Mouse (Mus musculus): ENCODE measurements around the gene Polr2l. TPM values are rescaled to one million over a fixed set of nuclear protein-coding genes. Genes with fewer than 3 reads are reported as not detected.

Polr2l gene
- polyA plus RNA-seq, 1 experiment = 20.5 TPM

DNA sequence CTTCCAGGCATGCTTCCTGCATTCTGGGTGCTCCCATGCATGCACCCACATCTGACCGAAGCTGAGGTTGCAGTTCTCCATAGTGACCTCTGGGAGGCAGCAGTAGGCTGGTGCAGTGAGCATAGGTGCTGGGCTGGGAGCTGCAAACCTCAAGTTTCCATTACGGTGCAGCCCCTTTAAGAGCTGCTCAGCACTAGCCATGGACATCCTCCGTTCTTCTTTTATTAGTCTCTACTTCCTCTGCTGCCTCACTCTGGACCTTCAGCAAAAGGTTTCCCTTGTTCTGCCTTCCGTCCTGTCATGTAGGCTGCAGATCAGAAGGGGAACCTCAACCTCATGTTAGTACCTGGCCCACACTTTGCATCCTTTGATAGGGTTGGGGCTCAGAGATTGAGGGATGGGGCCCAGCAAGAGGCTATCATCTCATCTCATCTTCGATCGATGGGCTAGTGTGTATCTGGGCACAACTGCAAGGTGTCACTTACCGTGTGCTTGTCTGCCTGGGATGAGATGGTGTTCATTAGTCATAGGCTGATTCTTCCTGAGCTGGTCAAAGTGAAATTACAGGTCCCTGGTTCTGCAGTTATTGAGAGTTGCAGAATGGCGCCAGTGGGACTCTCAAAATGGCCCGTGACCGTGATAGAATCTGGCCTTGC is 6.0 kb upstream of the Polr2l start:
- Histone ChIP-seq H3K36me3 (ENCODE audit: control insufficient read depth, insufficient read depth, low read length) (no peaks in the 10 kb centered on the region), H3K27me3 (ENCODE audit: control insufficient read depth, insufficient read depth, low read length) (peaks cover 9% of the 10 kb centered on the region; the same call in 1 of the 2 replicates), H3K4me1 (ENCODE audit: control insufficient read depth, insufficient read depth, insufficient read length) (peaks cover 17% of the 10 kb centered on the region), H3K4me3 (ENCODE audit: extremely low read depth, insufficient read depth, insufficient read length) (peak overlapping the region; percentile 45; the same call in 1 of the 2 replicates), H3K27ac (ENCODE audit: insufficient read depth, low read length) (peak overlapping the region; percentile 2; the same call in 1 of the 2 replicates)
- peak; percentile 73 to 84 for DNase-seq (ENCODE audit: low read depth in 1 of 2, low spot score in 2 of 2)
- WGBS = 6% methylated on average over 10 of the region's 10 CpGs
- TF ChIP-seq POLR2A (IDR thresholded peaks at IDR 0.05; ENCODE audit: low read depth, low read length) (no peak), CTCF (IDR thresholded peaks at IDR 0.05; ENCODE audit: extremely low read depth, insufficient read depth, insufficient read length, insufficient replicate concordance) (peak; percentile 91; the same call in 1 of the 2 replicates)

DNA sequence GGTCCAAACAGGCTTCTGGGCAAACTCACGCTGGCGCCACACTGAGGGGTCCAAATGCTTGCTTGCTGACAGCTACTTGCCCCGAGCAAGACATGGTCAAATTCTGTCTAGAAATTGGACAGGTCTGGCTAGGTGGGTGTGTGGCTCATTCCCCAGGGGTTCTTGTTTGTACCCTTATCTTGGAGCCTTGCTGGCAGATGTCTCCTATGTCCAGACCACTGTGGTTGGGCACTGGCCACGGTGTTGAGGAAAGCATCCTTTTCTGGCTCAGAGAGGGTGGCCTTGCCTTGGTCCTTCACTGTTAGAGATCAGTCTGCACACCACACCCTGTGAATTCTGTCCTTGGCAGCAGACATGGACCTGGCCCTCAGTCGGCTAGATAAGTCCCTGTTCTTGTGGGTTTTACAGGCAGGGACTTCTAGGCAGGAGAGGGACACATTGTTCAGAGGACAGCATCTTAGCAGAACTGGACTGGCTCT is 3.4 kb upstream of the Polr2l start:
- 13% methylated on average over 5 of the region's 5 CpGs for WGBS
- Histone ChIP-seq H3K4me3 (ENCODE audit: extremely low read depth, insufficient read depth, insufficient read length) (no peak overlapping the region), H3K36me3 (ENCODE audit: control insufficient read depth, insufficient read depth, low read length) (no peaks in the 10 kb centered on the region), H3K27me3 (ENCODE audit: control insufficient read depth, insufficient read depth, low read length) (peaks cover 14% of the 10 kb centered on the region), H3K27ac (ENCODE audit: insufficient read depth, low read length) (peak overlapping the region; percentile 25; the same call in 1 of the 2 replicates), H3K4me1 (ENCODE audit: control insufficient read depth, insufficient read depth, insufficient read length) (peaks cover 23% of the 10 kb centered on the region)
- TF ChIP-seq POLR2A (IDR thresholded peaks at IDR 0.05; ENCODE audit: low read depth, low read length) (no peak), CTCF (IDR thresholded peaks at IDR 0.05; ENCODE audit: extremely low read depth, insufficient read depth, insufficient read length, insufficient replicate concordance) (no peak)
- no peak for DNase-seq (ENCODE audit: low read depth in 1 of 2, low spot score in 2 of 2)

DNA sequence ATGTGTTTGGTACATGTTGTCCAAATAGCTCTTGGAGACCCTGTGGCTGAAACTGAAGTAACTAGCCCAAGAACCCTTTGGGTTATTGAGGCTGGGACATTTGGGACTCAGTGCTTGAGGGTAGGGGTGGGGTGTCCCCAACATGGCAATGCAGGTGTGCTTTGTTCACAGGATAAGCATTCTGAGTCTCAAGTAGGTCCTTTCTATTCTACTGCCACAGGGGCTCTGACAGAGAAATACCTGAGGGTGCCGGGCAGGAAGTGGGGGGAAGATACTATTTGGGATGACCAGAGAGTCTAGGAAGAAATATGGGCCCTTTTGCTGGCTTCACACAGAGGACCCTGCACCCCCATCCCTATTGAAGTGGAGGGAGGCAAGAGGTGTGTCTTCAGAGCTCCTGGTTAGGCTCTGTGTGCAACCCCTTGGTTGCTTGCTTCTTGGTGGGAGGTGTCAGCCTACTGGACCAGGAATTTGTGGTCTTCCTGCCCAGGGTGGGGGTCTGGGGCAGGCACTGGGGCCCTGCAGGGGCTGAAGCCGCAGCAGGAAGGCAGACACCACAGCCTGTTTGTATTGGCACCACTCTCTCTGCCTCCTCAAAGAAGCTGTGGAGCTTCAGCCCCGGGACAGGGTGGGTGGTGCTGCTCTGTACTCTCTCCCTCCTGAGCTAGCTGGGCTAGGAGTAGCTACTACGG is 2.8 kb upstream of the Polr2l start:
- DNase-seq (ENCODE audit: low read depth in 1 of 2, low spot score in 2 of 2) = no peak
- peaks cover 23% of the 10 kb centered on the region for H3K4me1 ChIP-seq (ENCODE audit: control insufficient read depth, insufficient read depth, insufficient read length)
- peaks cover 14% of the 10 kb centered on the region for H3K27me3 ChIP-seq (ENCODE audit: control insufficient read depth, insufficient read depth, low read length)
- TF ChIP-seq POLR2A (IDR thresholded peaks at IDR 0.05; ENCODE audit: low read depth, low read length) (no peak), CTCF (IDR thresholded peaks at IDR 0.05; ENCODE audit: extremely low read depth, insufficient read depth, insufficient read length, insufficient replicate concordance) (no peak)
- H3K36me3 ChIP-seq (ENCODE audit: control insufficient read depth, insufficient read depth, low read length) = no peaks in the 10 kb centered on the region
- WGBS = 9% methylated on average over 4 of the region's 4 CpGs
- H3K27ac ChIP-seq (ENCODE audit: insufficient read depth, low read length) = peak overlapping the region; percentile 91; the same call in 1 of the 2 replicates
- no peak overlapping the region for H3K4me3 ChIP-seq (ENCODE audit: extremely low read depth, insufficient read depth, insufficient read length)

DNA sequence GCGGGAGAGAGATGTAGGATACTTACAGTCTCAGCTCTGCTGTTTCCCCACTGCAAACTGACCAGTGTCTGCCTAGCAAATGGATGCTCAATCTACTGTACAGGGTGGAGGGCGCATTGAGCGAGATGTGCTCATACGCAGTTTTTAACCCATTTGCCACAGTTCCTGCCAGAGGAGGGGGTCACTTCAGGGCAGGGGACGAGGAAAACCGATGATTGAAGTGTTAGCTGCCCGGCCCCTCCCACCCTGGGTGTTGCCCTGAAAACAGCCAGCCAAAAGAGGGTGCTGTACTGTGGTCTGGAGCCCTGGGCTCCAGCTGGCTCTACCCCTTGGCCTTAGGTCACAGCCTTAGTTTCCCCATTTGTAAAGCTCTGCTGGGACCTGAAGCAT is 2.0 kb upstream of the Polr2l start:
- Histone ChIP-seq H3K4me3 (ENCODE audit: extremely low read depth, insufficient read depth, insufficient read length) (peak overlapping the region; percentile 3; the same call in 1 of the 2 replicates), H3K27me3 (ENCODE audit: control insufficient read depth, insufficient read depth, low read length) (peaks cover 9% of the 10 kb centered on the region), H3K4me1 (ENCODE audit: control insufficient read depth, insufficient read depth, insufficient read length) (peaks cover 16% of the 10 kb centered on the region), H3K36me3 (ENCODE audit: control insufficient read depth, insufficient read depth, low read length) (peaks cover 3% of the 10 kb centered on the region), H3K27ac (ENCODE audit: insufficient read depth, low read length) (peak overlapping the region; percentile 91)
- 5% methylated on average over 7 of the region's 7 CpGs for WGBS
- DNase-seq (ENCODE audit: low read depth in 1 of 2, low spot score in 2 of 2) = no peak
- TF ChIP-seq CTCF (IDR thresholded peaks at IDR 0.05; ENCODE audit: extremely low read depth, insufficient read depth, insufficient read length, insufficient replicate concordance) (no peak), POLR2A (IDR thresholded peaks at IDR 0.05; ENCODE audit: low read depth, low read length) (no peak)

DNA sequence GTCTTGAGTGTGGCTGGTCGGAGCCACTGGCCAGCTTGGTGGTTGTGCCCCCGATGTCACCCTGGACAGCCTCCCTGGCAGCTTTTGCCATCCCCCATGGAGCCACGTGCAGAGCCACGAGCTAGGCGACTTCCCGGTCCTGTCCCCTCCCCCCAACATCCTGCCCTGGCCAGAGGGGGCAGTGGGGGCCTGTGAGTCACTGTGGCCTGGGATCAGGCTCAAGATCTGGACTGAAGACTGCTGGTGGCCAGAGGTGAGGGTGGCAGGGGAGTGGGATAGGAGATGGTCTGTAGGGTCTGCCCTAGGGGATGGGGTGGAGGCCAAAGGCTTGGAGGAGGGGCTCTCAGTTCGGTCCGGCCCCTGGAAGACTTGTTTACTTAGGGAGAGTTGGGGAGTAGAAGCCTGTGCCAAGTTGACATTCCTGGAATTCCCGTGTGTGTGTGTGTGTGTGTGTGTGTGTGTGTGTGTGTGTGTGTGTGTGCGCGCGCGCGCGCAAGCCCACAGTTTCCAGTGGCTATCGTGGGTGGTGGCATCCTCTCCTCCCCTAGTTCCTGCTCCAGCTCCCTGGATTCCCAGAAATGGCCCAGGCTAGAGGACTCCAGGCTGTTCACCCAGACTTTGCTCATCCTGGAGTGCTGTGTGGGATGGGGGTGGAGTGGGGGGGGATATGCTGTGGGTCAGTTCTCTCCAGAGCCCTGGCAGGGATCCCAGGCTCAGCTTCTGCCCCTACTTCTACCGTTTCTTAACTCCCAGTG is 1.5 kb upstream of the Polr2l start:
- H3K36me3 ChIP-seq (ENCODE audit: control insufficient read depth, insufficient read depth, low read length) = peaks cover 3% of the 10 kb centered on the region
- TF ChIP-seq CTCF (IDR thresholded peaks at IDR 0.05; ENCODE audit: extremely low read depth, insufficient read depth, insufficient read length, insufficient replicate concordance) (no peak), POLR2A (IDR thresholded peaks at IDR 0.05; ENCODE audit: low read depth, low read length) (no peak)
- H3K4me3 ChIP-seq (ENCODE audit: extremely low read depth, insufficient read depth, insufficient read length) = peak overlapping the region; percentile 74
- peak overlapping the region; percentile 91 for H3K27ac ChIP-seq (ENCODE audit: insufficient read depth, low read length)
- 13% methylated on average over 14 of the region's 17 CpGs for WGBS
- peak in 1 of 2 experiments; percentile 54 for DNase-seq (ENCODE audit: low read depth in 1 of 2, low spot score in 2 of 2)
- peaks cover 16% of the 10 kb centered on the region for H3K4me1 ChIP-seq (ENCODE audit: control insufficient read depth, insufficient read depth, insufficient read length)
- peaks cover 7% of the 10 kb centered on the region; the same call in 1 of the 2 replicates for H3K27me3 ChIP-seq (ENCODE audit: control insufficient read depth, insufficient read depth, low read length)

GRCm38 (mm10) chr7:141475805-141476158 is 850 bp upstream of the Polr2l start:
- H3K4me1 ChIP-seq (ENCODE audit: control insufficient read depth, insufficient read depth, insufficient read length) = peaks cover 16% of the 10 kb centered on the region
- no peak for TF ChIP-seq POLR2A (IDR thresholded peaks at IDR 0.05; ENCODE audit: low read depth, low read length)
- no peak for TF ChIP-seq CTCF (IDR thresholded peaks at IDR 0.05; ENCODE audit: extremely low read depth, insufficient read depth, insufficient read length, insufficient replicate concordance)
- H3K36me3 ChIP-seq (ENCODE audit: control insufficient read depth, insufficient read depth, low read length) = peaks cover 6% of the 10 kb centered on the region
- peaks cover 7% of the 10 kb centered on the region; the same call in 1 of the 2 replicates for H3K27me3 ChIP-seq (ENCODE audit: control insufficient read depth, insufficient read depth, low read length)
- H3K4me3 ChIP-seq (ENCODE audit: extremely low read depth, insufficient read depth, insufficient read length) = peak overlapping the region; percentile 74
- WGBS = 2% methylated on average over 12 of the region's 12 CpGs
- H3K27ac ChIP-seq (ENCODE audit: insufficient read depth, low read length) = peak overlapping the region; percentile 91
- DNase-seq (ENCODE audit: low read depth in 1 of 2, low spot score in 2 of 2) = no peak

Measured in spleen, adult 2 months (tissue).